Mouse (Mus musculus) ES-Bruce4 (cell line): ENCODE measurements around the gene Ssbp3. TPM values are rescaled to one million over a fixed set of nuclear protein-coding genes. Genes with fewer than 3 reads are reported as not detected.

Source experiments
- H3K27ac ChIP-seq: 2 replicates; pipeline ENCODE4 v1.5.1; 2012; ENCODE audit warnings: low read length, inconsistent platforms; ENCODE audit not compliant: insufficient read depth
- H3K27me3 ChIP-seq: 2 replicates; pipeline ENCODE4 v1.6.1; 2012; ENCODE audit warnings: mild to moderate bottlenecking, low read length, inconsistent platforms; ENCODE audit not compliant: control insufficient read depth, poor library complexity, insufficient read depth, severe bottlenecking
- H3K36me3 ChIP-seq: 2 replicates; pipeline ENCODE4 v1.6.1; 2012; ENCODE audit warnings: inconsistent platforms, mild to moderate bottlenecking, low read length, moderate library complexity; ENCODE audit not compliant: control insufficient read depth, poor library complexity, insufficient read depth, severe bottlenecking
- H3K4me1 ChIP-seq: one replicate; pipeline ENCODE4 v1.8.1; 2011; ENCODE audit warnings: low read length; ENCODE audit not compliant: control insufficient read depth, insufficient read depth
- H3K4me3 ChIP-seq: 2 replicates; pipeline ENCODE4 v1.5.1; 2011; ENCODE audit warnings: low read depth, mild to moderate bottlenecking, low read length
- H3K9ac ChIP-seq: 2 replicates; pipeline ENCODE4 v1.6.1; 2012; ENCODE audit warnings: low read depth, mild to moderate bottlenecking, inconsistent platforms; ENCODE audit not compliant: poor library complexity, severe bottlenecking
- H3K9me3 ChIP-seq: replicated peaks from 2 replicates; pipeline ENCODE4 v1.6.1; 2012; ENCODE audit warnings: mild to moderate bottlenecking, low read length, inconsistent platforms; ENCODE audit not compliant: control insufficient read depth, poor library complexity, insufficient read depth, severe bottlenecking
- CTCF ChIP-seq: IDR thresholded peaks from one replicate; pipeline ENCODE4 v1.8.1; 2011; ENCODE audit warnings: low read depth, low read length
- EP300 ChIP-seq: IDR thresholded peaks from 2 replicates; pipeline ENCODE4 v1.6.1; 2011; ENCODE audit warnings: low read depth, low read length; ENCODE audit not compliant: insufficient read depth
- POLR2A ChIP-seq: IDR thresholded peaks from one replicate; pipeline ENCODE4 v1.8.1; 2011; ENCODE audit warnings: low read length; ENCODE audit not compliant: insufficient read depth
- polyA plus RNA-seq: library from polyadenylated mRNA; stranded (reverse); fragments of >200 nt; gene quantifications from 2 replicates; pipeline ENCODE4 v1.2.4, GENCODE M21; 2011; ENCODE audit warnings: low read depth; ENCODE audit not compliant: missing spikeins, insufficient read depth, insufficient read length

Gene Ssbp3
- polyA plus RNA-seq, 1 experiment: 245 TPM

DNA sequence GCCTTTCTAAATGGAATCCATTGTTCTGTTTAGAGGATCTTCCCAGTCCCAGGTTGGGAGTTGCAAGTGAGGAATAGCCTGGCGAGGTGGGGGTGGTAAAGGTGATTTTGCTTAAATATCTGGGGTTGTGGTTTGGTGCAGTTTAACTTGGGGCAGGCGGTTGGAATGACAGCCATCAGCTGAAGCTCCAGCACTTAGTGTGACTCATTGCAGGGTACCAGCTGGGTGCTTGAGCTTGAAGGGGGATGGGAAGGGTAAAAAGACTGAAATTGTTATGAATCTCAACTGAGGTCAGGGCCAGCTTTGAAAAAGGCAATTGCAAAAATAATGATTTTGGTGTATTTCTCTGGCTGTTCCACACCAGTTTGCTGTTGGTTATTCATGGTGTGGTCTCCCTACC is 50.0 kb downstream of the Ssbp3 start:
- no peak for TF ChIP-seq CTCF
- TF ChIP-seq EP300: no peak
- no peak for TF ChIP-seq POLR2A
- Histone ChIP-seq H3K27ac (no peak overlapping the region), H3K4me1 (peaks cover 9% of the 10 kb centered on the region)

DNA sequence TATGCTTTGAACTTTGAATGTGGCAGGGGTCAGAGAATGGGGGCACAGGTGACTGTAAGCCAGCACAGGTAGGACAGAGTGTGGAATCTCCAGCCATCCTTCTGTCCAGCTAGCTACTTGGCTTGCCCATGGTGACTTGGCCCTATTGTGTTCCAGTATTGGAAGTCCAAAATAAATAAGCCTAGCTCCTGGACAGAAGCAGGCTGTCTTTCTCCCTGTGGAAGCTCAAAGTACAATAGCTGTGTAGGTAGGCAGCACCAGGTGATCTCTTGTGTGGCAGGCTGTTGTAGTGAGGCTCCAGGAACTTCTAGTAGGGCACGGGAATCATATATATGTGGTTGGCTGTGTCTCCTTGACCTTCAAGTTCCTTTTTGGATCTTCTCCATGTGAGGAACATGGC is 50.8 kb downstream of the Ssbp3 start:
- Histone ChIP-seq H3K4me3 (no peak overlapping the region), H3K36me3 (no peaks in the 10 kb centered on the region), H3K27me3 (no peaks in the 10 kb centered on the region), H3K27ac (no peak overlapping the region), H3K4me1 (peaks cover 7% of the 10 kb centered on the region), H3K9me3 (no peaks in the 10 kb centered on the region), H3K9ac (no peak overlapping the region)
- no peak for TF ChIP-seq CTCF
- TF ChIP-seq EP300: no peak
- TF ChIP-seq POLR2A: no peak

More for the DNA sequence above, 50.0 kb downstream of the Ssbp3 start:
- H3K4me3 ChIP-seq: no peak overlapping the region
- H3K9ac ChIP-seq: no peak overlapping the region
- H3K9me3 ChIP-seq: no peaks in the 10 kb centered on the region
- H3K27me3 ChIP-seq: no peaks in the 10 kb centered on the region
- no peaks in the 10 kb centered on the region for H3K36me3 ChIP-seq

DNA sequence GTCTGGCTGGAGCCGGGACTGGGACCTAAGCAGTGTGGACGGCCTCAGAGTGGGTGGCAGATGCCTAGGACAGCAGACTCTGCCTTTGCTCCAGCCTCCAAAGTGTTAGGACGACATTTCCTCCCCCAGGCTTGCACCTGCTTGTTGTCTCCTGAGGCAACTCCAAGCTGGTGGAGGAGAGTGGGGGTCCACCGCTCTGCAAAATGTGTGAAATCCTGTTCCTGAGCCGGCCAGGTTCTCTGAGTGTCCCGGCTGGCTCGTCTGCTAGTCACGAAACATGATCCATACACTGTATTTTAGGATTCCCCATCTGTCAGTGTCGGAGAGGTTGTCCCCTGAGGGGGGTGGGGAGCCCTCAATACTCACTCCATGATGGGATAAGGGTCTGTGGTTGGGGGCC is 53.9 kb downstream of the Ssbp3 start:
- no peaks in the 10 kb centered on the region for H3K36me3 ChIP-seq
- H3K9ac ChIP-seq: no peak overlapping the region
- no peak overlapping the region for H3K27ac ChIP-seq
- no peak for TF ChIP-seq POLR2A
- TF ChIP-seq CTCF: no peak
- TF ChIP-seq EP300: no peak
- no peak overlapping the region for H3K4me3 ChIP-seq
- no peaks in the 10 kb centered on the region for H3K27me3 ChIP-seq
- H3K4me1 ChIP-seq: peaks cover 2% of the 10 kb centered on the region
- H3K9me3 ChIP-seq: no peaks in the 10 kb centered on the region

DNA sequence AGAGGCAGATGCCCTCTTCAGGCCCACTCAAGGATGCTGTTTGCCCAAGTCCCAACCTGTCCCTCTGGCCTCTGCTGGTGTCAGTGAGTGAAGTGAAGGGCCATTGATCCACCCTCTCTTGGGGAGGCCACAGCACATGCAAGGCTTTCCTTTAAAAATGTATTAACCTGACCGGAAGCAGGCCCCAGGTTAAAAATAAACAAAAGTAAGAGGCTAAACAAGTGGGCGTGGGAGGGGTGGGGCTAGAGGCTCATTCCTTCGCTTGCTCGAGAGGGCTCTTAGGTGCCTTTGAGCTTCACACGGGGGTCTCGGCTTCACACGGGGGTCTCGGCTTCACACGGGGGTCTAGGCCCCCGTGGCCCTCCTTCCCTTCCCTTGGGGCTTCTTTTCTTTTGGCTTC is 54.5 kb downstream of the Ssbp3 start:
- Histone ChIP-seq H3K27ac (no peak overlapping the region), H3K4me3 (no peak overlapping the region), H3K4me1 (no peaks in the 10 kb centered on the region), H3K36me3 (no peaks in the 10 kb centered on the region), H3K27me3 (no peaks in the 10 kb centered on the region), H3K9ac (no peak overlapping the region), H3K9me3 (no peaks in the 10 kb centered on the region)
- TF ChIP-seq CTCF: no peak
- TF ChIP-seq POLR2A: no peak
- no peak for TF ChIP-seq EP300

DNA sequence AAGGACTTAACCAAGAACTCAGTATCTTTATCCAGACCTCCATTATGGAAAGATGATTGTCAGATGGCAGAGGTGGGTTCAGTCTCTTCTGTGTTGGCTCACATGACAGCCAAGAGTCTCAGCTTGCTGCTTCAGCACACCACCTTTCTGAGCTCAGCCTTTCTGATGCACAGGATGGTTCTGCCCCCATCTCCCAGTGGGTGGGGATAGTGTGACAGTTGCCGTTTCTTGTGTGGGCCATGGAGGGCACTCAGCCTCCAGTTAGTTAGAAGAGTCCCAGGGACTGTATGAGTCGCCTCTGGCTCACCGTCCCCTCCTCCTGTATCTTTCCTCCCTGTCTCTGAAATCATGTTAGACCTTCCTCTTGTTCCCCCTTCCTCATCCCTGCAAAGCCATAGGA is 55.9 kb downstream of the Ssbp3 start:
- no peaks in the 10 kb centered on the region for H3K36me3 ChIP-seq
- H3K4me3 ChIP-seq: no peak overlapping the region
- TF ChIP-seq POLR2A: no peak
- no peak for TF ChIP-seq EP300
- no peaks in the 10 kb centered on the region for H3K27me3 ChIP-seq
- no peak overlapping the region for H3K27ac ChIP-seq
- no peak overlapping the region for H3K9ac ChIP-seq
- no peaks in the 10 kb centered on the region for H3K4me1 ChIP-seq
- no peaks in the 10 kb centered on the region for H3K9me3 ChIP-seq

DNA sequence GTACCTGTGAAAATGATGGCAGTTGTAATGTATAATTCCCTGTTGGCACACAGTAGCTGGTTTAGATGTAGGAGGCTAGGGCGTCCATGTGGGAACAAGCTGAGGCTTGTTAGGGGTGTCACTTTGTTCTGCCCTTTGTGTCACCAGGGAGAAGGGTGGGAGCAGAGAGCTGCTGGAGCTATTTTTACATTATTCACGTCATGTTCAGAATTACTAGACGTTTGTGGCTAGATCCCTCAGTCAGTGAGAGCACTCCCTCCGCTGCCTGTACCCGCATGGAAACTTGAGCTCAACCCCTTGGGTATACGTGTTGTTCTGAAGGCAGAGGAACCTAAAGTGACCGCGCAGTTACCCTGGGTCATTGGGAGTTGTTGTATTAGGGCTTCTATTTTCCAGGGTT is 58.4 kb downstream of the Ssbp3 start:
- no peak overlapping the region for H3K9ac ChIP-seq
- H3K4me1 ChIP-seq: peaks cover 2% of the 10 kb centered on the region
- no peaks in the 10 kb centered on the region for H3K36me3 ChIP-seq
- H3K9me3 ChIP-seq: no peaks in the 10 kb centered on the region
- H3K27ac ChIP-seq: no peak overlapping the region
- no peak for TF ChIP-seq CTCF
- TF ChIP-seq EP300: no peak
- TF ChIP-seq POLR2A: no peak
- H3K27me3 ChIP-seq: no peaks in the 10 kb centered on the region
- H3K4me3 ChIP-seq: no peak overlapping the region
